Mouse (Mus musculus) monocyte, adult 2 months (primary cell): Measurements from ENCODE around the gene Tnni3.
"Not testable (repeated sequence)": the region's sequence is repeated elsewhere in the genome, so short reads cannot be mapped to it uniquely, and the experiment has no call there.

Source experiments
- DNase-seq, 2 experiments: peaks; one replicate each; pipeline ENCODE4 v3.0.0; 2022; ENCODE audit warnings: low spot score in 2 of 2, low read depth in 1 of 2

Tnni3 gene

GRCm38 (mm10) chr7:4524212-4524922, at the start of gene Tnni3:
TSS of gene Tnni3 (minus strand) at chr7:4524229.
- DNase-seq, result not testable (repeated sequence)

GRCm38 (mm10) chr7:4572361-4572760, 48.3 kb upstream of the Tnni3 start:
- not testable (repeated sequence) for DNase-seq

GRCm38 (mm10) chr7:4562660-4563059, 38.6 kb upstream of the Tnni3 start:
- DNase-seq, result no peak

GRCm38 (mm10) chr7:4557167-4557560, 33.1 kb upstream of the Tnni3 start:
- no peak for DNase-seq

GRCm38 (mm10) chr7:4556256-4557166, 32.5 kb upstream of the Tnni3 start:
- peak; percentile 13 to 58 for DNase-seq

GRCm38 (mm10) chr7:4547221-4547641, 23.2 kb upstream of the Tnni3 start, which contains the start of gene Syt5:
TSS of gene Syt5 (minus strand) at chr7:4547541.
- no peak for DNase-seq

GRCm38 (mm10) chr7:4546591-4547131, 22.6 kb upstream of the Tnni3 start:
- DNase-seq, result no peak

GRCm38 (mm10) chr7:4546050-4546449, 22.0 kb upstream of the Tnni3 start:
- DNase-seq, result no peak

- DNase-seq, result no peak
These were observed 18.0 kb upstream of the Tnni3 start for GRCm38 (mm10) chr7:4542013-4542412.

GRCm38 (mm10) chr7:4541344-4541743, 17.3 kb upstream of the Tnni3 start:
- DNase-seq, result no peak

- no peak for DNase-seq
These were observed 15.0 kb upstream of the Tnni3 start for GRCm38 (mm10) chr7:4539019-4539418.

- DNase-seq, result no peak
These were observed 13.2 kb upstream of the Tnni3 start for GRCm38 (mm10) chr7:4537181-4537580.

GRCm38 (mm10) chr7:4536369-4536768, 12.3 kb upstream of the Tnni3 start:
- DNase-seq, result no peak

GRCm38 (mm10) chr7:4532005-4532729, 8.1 kb upstream of the Tnni3 start, which contains the start of gene Dnaaf3:
TSS of gene Dnaaf3 (minus strand) at chr7:4532453.
- DNase-seq, result no peak

GRCm38 (mm10) chr7:4530166-4530565, 6.1 kb upstream of the Tnni3 start:
- DNase-seq, result not testable (repeated sequence)

GRCm38 (mm10) chr7:4527302-4527689, 3.3 kb upstream of the Tnni3 start:
- DNase-seq, result no peak

GRCm38 (mm10) chr7:4526341-4527301, 2.6 kb upstream of the Tnni3 start:
- peak; percentile 47 to 49 for DNase-seq

- DNase-seq, result no peak
These were observed 561 bp downstream of the Tnni3 start for GRCm38 (mm10) chr7:4523205-4524130.

- DNase-seq, result no peak
These were observed 1.7 kb downstream of the Tnni3 start for GRCm38 (mm10) chr7:4522292-4522691.
